Mouse (Mus musculus) kidney, adult 2 months (tissue): ENCODE measurements around the gene Efna4.

Experiments
- CTCF ChIP-seq: fragments of 200-500 bp; conservative IDR thresholded peaks from 2 replicates; pipeline ENCODE4 v1.5.1; 2011; ENCODE audit warnings: low read depth, mild to moderate bottlenecking, control low read depth, low read length, moderate library complexity, mixed read lengths; ENCODE audit not compliant: insufficient read depth, insufficient read length
- POLR2A ChIP-seq: fragments of 200-500 bp; IDR thresholded peaks from one replicate; pipeline ENCODE4 v1.6.1; 2011; ENCODE audit warnings: low read depth, low read length, control low read depth

GRCm38 (mm10) chr3:89320581-89321182 lies 17.1 kb downstream of the Efna4 start:
- no peak for TF ChIP-seq CTCF
- TF ChIP-seq POLR2A, result no peak
